Mouse (Mus musculus) MEL (cell line): ENCODE measurements around the gene Btbd17. TPM values are rescaled to one million over a fixed set of nuclear protein-coding genes. Genes with fewer than 3 reads are reported as not detected.

ENCODE experiments used
- DNase-seq: peaks from one replicate; pipeline ENCODE4 v3.0.0; 2011; ENCODE audit warnings: low read depth, low spot score
- H3K27ac ChIP-seq: 2 replicates; pipeline ENCODE4 v1.5.1; 2012; ENCODE audit warnings: low read depth, mild to moderate bottlenecking, control low read depth, low read length, moderate library complexity; ENCODE audit not compliant: control insufficient read depth
- H3K27me3 ChIP-seq, 2 experiments: fragments of 150-350 bp in 1 of 2; sonication (generic) in 1 of 2; 2 replicates each; pipeline ENCODE4 v1.6.1; 2012; ENCODE audit warnings: low read length in 2 of 2, mild to moderate bottlenecking in 2 of 2, improper control_type of control experiment in 1 of 2, moderate library complexity in 1 of 2; ENCODE audit not compliant: insufficient read depth in 2 of 2, control insufficient read depth in 1 of 2
- H3K36me3 ChIP-seq, 2 experiments: 2 replicates each; pipeline ENCODE4 v1.6.1; 2012 to 2014; ENCODE audit warnings: low read length in 2 of 2, improper control_type of control experiment in 1 of 2, inconsistent platforms in 1 of 2, mild to moderate bottlenecking in 1 of 2; ENCODE audit not compliant: insufficient read depth in 2 of 2, control insufficient read depth in 1 of 2
- H3K4me1 ChIP-seq, 2 experiments: fragments of 150-350 bp in 1 of 2; sonication (generic) in 1 of 2; 2 replicates each; pipeline ENCODE4 v1.6.1; 2012; ENCODE audit warnings: low read length in 2 of 2, improper control_type of control experiment in 1 of 2, mild to moderate bottlenecking in 1 of 2; ENCODE audit not compliant: insufficient read depth in 2 of 2, control insufficient read depth in 1 of 2
- H3K4me3 ChIP-seq, 2 experiments: fragments of 150-350 bp in 1 of 2; sonication (generic) in 1 of 2; 2 replicates each; pipeline ENCODE4 v1.5.1; 2012; ENCODE audit warnings: low read depth in 2 of 2, low read length in 2 of 2, mild to moderate bottlenecking in 2 of 2, moderate library complexity in 2 of 2, control low read depth in 1 of 2, improper control_type of control experiment in 1 of 2; ENCODE audit not compliant: control insufficient read depth in 1 of 2, insufficient read depth in 1 of 2
- H3K79me2 ChIP-seq: 2 replicates; pipeline ENCODE4 v1.6.1; 2012; ENCODE audit warnings: mild to moderate bottlenecking, low read length, moderate library complexity; ENCODE audit not compliant: control insufficient read depth, poor library complexity, insufficient read depth
- H3K9ac ChIP-seq: 2 replicates; pipeline ENCODE4 v1.6.1; 2012; ENCODE audit warnings: low read depth, mild to moderate bottlenecking, control low read depth, low read length, moderate library complexity; ENCODE audit not compliant: control insufficient read depth, poor library complexity, severe bottlenecking
- H3K9me3 ChIP-seq: fragments of 150-350 bp; sonication (generic); replicated peaks from 2 replicates; pipeline ENCODE4 v1.6.1; 2012; ENCODE audit warnings: mild to moderate bottlenecking, low read length, improper control_type of control experiment, moderate library complexity; ENCODE audit not compliant: insufficient read depth
- BHLHE40 ChIP-seq: IDR thresholded peaks from 2 replicates; pipeline ENCODE4 v1.6.1; 2012; ENCODE audit warnings: low read depth, mild to moderate bottlenecking, inconsistent platforms, low read length, improper control_type of control experiment, borderline replicate concordance
- ELF1 ChIP-seq: IDR thresholded peaks from 2 replicates; pipeline ENCODE4 v1.6.1; 2014; ENCODE audit warnings: low read depth, mild to moderate bottlenecking, inconsistent platforms, low read length, improper control_type of control experiment, moderate library complexity
- EP300 ChIP-seq, 2 experiments: IDR thresholded peaks; 2 replicates each; pipeline ENCODE4 v1.6.1; 2011; ENCODE audit warnings: improper control_type of control experiment in 2 of 2, low read length in 2 of 2, low read depth in 1 of 2, mild to moderate bottlenecking in 1 of 2
- GATA1 ChIP-seq: IDR thresholded peaks from 2 replicates; pipeline ENCODE4 v1.6.1; 2011; ENCODE audit warnings: low read depth, low read length, improper control_type of control experiment
- MAFK ChIP-seq: IDR thresholded peaks from 2 replicates; pipeline ENCODE4 v1.6.1; 2011; ENCODE audit warnings: low read depth, mild to moderate bottlenecking, low read length, improper control_type of control experiment, borderline replicate concordance
- MAX ChIP-seq: IDR thresholded peaks from 2 replicates; pipeline ENCODE4 v1.6.1; 2011; ENCODE audit warnings: low read length, improper control_type of control experiment
- MEF2A ChIP-seq: IDR thresholded peaks from 2 replicates; pipeline ENCODE4 v1.6.1; 2014; ENCODE audit warnings: low read depth, mild to moderate bottlenecking, inconsistent platforms, low read length, improper control_type of control experiment; ENCODE audit not compliant: poor library complexity, insufficient replicate concordance, severe bottlenecking; ENCODE audit errors: extremely low read depth
- MYC ChIP-seq: IDR thresholded peaks from 2 replicates; pipeline ENCODE4 v1.6.1; 2011; ENCODE audit warnings: low read depth, mild to moderate bottlenecking, low read length, improper control_type of control experiment, moderate library complexity
- NRF1 ChIP-seq: IDR thresholded peaks from 2 replicates; pipeline ENCODE4 v1.6.1; 2014; ENCODE audit warnings: low read depth, mild to moderate bottlenecking, inconsistent platforms, low read length, improper control_type of control experiment, moderate library complexity; ENCODE audit not compliant: poor library complexity, insufficient read depth, severe bottlenecking
- POLR2A ChIP-seq, 2 experiments: IDR thresholded peaks; 2 replicates each; pipeline ENCODE4 v1.6.1; 2011 to 2012; ENCODE audit warnings: low read length in 2 of 2, mild to moderate bottlenecking in 2 of 2, control low read depth in 1 of 2, improper control_type of control experiment in 1 of 2, low read depth in 1 of 2, moderate library complexity in 1 of 2; ENCODE audit not compliant: control insufficient read depth in 1 of 2, insufficient read depth in 1 of 2, poor library complexity in 1 of 2
- POLR2AphosphoS2 ChIP-seq: IDR thresholded peaks from 2 replicates; pipeline ENCODE4 v1.6.1; 2011; ENCODE audit warnings: low read length, improper control_type of control experiment
- POLR2AphosphoS5 ChIP-seq: IDR thresholded peaks from 2 replicates; pipeline ENCODE4 v1.6.1; 2012; ENCODE audit warnings: low read depth, borderline replicate concordance, mild to moderate bottlenecking, inconsistent platforms, low read length, moderate library complexity, mixed read lengths
- RAD21 ChIP-seq: IDR thresholded peaks from 2 replicates; pipeline ENCODE4 v1.6.1; 2011; ENCODE audit warnings: mild to moderate bottlenecking, low read depth, low read length, improper control_type of control experiment
- RCOR1 ChIP-seq: IDR thresholded peaks from 2 replicates; pipeline ENCODE4 v1.6.1; 2012; ENCODE audit warnings: low read depth, mild to moderate bottlenecking, inconsistent platforms, low read length, improper control_type of control experiment
- SIN3A ChIP-seq: IDR thresholded peaks from 2 replicates; pipeline ENCODE4 v1.6.1; 2012; ENCODE audit warnings: low read length, improper control_type of control experiment, inconsistent platforms
- SMC3 ChIP-seq: IDR thresholded peaks from 2 replicates; pipeline ENCODE4 v1.6.1; 2011; ENCODE audit warnings: low read depth, low read length, improper control_type of control experiment
- TAL1 ChIP-seq: IDR thresholded peaks from 2 replicates; pipeline ENCODE4 v1.6.1; 2012; ENCODE audit warnings: mild to moderate bottlenecking, inconsistent platforms, low read length, moderate library complexity, mixed read lengths
- TCF12 ChIP-seq: IDR thresholded peaks from 2 replicates; pipeline ENCODE4 v1.6.1; 2014; ENCODE audit warnings: low read depth, mild to moderate bottlenecking, inconsistent platforms, low read length, improper control_type of control experiment, moderate library complexity
- UBTF ChIP-seq: IDR thresholded peaks from 2 replicates; pipeline ENCODE4 v1.6.1; 2012; ENCODE audit warnings: low read depth, mild to moderate bottlenecking, inconsistent platforms, low read length, improper control_type of control experiment, moderate library complexity, borderline replicate concordance; ENCODE audit not compliant: insufficient read depth
- USF2 ChIP-seq, 2 experiments: IDR thresholded peaks; 2 replicates each; pipeline ENCODE4 v1.6.1; 2011 to 2012; ENCODE audit warnings: improper control_type of control experiment in 2 of 2, low read length in 2 of 2, borderline replicate concordance in 1 of 2, inconsistent platforms in 1 of 2, low read depth in 1 of 2, mild to moderate bottlenecking in 1 of 2; ENCODE audit not compliant: insufficient read depth in 1 of 2
- ZKSCAN1 ChIP-seq: IDR thresholded peaks from 2 replicates; pipeline ENCODE4 v1.6.1; 2012; ENCODE audit warnings: low read depth, mild to moderate bottlenecking, inconsistent platforms, low read length, improper control_type of control experiment, moderate library complexity
- ZMIZ1 ChIP-seq: IDR thresholded peaks from 2 replicates; pipeline ENCODE4 v1.6.1; 2012; ENCODE audit warnings: low read depth, mild to moderate bottlenecking, inconsistent platforms, low read length, improper control_type of control experiment, moderate library complexity
- polyA plus RNA-seq, 2 experiments: library from polyadenylated mRNA; stranded (reverse) in 1 of 2; unstranded in 1 of 2; fragments of >175 nt in 1 of 2; fragments of >200 nt in 1 of 2; gene quantifications; 2 replicates each; pipeline versions ENCODE4 v1.2.1 to v1.2.4; 2012; ENCODE audit warnings: low replicate concordance in 2 of 2, low read depth in 1 of 2; ENCODE audit not compliant: insufficient read length in 2 of 2, insufficient read depth in 1 of 2, missing spikeins in 1 of 2
- total RNA-seq: library from RNA; depleted of rRNA; stranded (reverse); fragments of 300-350 nt; gene quantifications from 2 replicates; pipeline ENCODE4 v1.2.3, GENCODE M21; 2012

The Btbd17 gene
- total and polyA plus RNA-seq, 3 experiments, result not detected

DNA sequence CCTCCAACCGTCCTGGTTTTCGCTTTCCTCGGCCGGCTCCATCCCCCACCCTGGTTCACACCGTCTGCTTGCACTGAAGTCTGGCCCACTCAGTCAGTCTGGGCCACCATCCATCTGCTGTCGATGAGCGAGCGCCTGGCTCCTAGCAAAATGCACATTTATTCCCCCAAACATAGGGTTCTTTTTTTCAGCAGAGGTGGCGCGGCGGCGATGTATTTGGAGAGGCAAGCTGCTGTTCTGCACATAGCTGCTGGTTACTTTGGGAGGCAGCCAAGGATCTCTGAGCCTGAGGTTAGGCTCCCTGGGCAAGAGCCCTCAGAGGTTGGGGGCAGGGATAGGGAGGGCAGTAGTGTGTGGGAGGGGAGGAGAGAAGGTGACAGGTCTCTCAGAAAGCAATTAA, 27.0 kb upstream of the Btbd17 start:
- Histone ChIP-seq H3K9me3 (no peaks in the 10 kb centered on the region), H3K79me2 (no peaks in the 10 kb centered on the region), H3K4me1 (no peaks in the 10 kb centered on the region), H3K36me3 (no peaks in the 10 kb centered on the region), H3K27ac (no peak overlapping the region), H3K9ac (no peak overlapping the region), H3K27me3 (no peaks in the 10 kb centered on the region), H3K4me3 (no peak overlapping the region)
- TF ChIP-seq GATA1 (no peak), TAL1 (no peak), POLR2A (IDR thresholded peaks at IDR 0.05; ENCODE audit: control insufficient read depth in 1 of 2, insufficient read depth in 1 of 2, low read depth in 1 of 2, low read length in 2 of 2, poor library complexity in 1 of 2) (no peak), RCOR1 (no peak), BHLHE40 (no peak), ZMIZ1 (no peak), SIN3A (no peak), EP300 (IDR thresholded peaks at IDR 0.05; ENCODE audit: low read depth in 1 of 2, low read length in 2 of 2) (no peak), ELF1 (no peak), NRF1 (no peak), UBTF (no peak), RAD21 (no peak), MEF2A (no peak), TCF12 (no peak), MAFK (no peak), POLR2AphosphoS2 (no peak), MYC (no peak), POLR2AphosphoS5 (no peak), USF2 (IDR thresholded peaks at IDR 0.05; ENCODE audit: borderline replicate concordance in 1 of 2, insufficient read depth in 1 of 2, low read depth in 1 of 2, low read length in 2 of 2) (no peak), ZKSCAN1 (no peak)
- DNase-seq, result no peak

DNA sequence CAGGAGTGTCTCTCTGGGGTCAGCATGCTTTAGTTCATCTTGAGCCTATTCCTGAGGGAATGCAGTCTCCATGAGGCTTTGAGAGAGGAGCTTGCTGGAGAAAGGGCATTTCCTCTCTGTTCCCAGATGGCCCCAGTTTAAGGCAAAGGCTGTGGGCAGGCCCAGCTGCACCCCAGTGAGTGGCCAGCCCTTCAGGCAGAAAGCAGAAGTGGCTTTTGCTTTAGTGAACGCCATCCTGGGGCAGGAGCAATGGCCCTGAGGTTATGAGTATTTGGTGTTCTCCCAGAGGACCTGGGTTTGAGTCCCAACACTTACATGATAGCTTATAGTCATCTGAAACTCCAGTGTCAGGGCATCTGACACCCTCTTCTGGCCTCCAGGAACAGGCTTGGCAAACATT, 25.6 kb upstream of the Btbd17 start:
- H3K36me3 ChIP-seq, result no peaks in the 10 kb centered on the region
- no peak overlapping the region for H3K9ac ChIP-seq
- DNase-seq, result no peak
- no peaks in the 10 kb centered on the region for H3K4me1 ChIP-seq
- H3K4me3 ChIP-seq, result no peak overlapping the region
- no peak overlapping the region for H3K27ac ChIP-seq
- TF ChIP-seq MEF2A, result no peak
- no peak for TF ChIP-seq EP300 (IDR thresholded peaks at IDR 0.05; ENCODE audit: low read depth in 1 of 2, low read length in 2 of 2)
- no peak for TF ChIP-seq ZKSCAN1
- TF ChIP-seq MAX, result no peak
- TF ChIP-seq SMC3, result no peak
- TF ChIP-seq MAFK, result no peak
- no peak for TF ChIP-seq TCF12
- H3K9me3 ChIP-seq, result no peaks in the 10 kb centered on the region
- H3K79me2 ChIP-seq, result no peaks in the 10 kb centered on the region
- no peaks in the 10 kb centered on the region for H3K27me3 ChIP-seq
